Mouse (Mus musculus) C2C12 (cell line): ENCODE data around the gene Olfr215.

ENCODE experiments used
- CEBPB ChIP-seq: IDR thresholded peaks from one replicate; pipeline ENCODE4 v1.6.1; 2011; ENCODE audit warnings: low read depth, mild to moderate bottlenecking, control low read depth, moderate library complexity
- CTCF ChIP-seq: IDR thresholded peaks from one replicate; pipeline ENCODE4 v1.5.1; 2011; ENCODE audit not compliant: control insufficient read depth, insufficient read depth, insufficient read length
- FOSL1 ChIP-seq: IDR thresholded peaks from one replicate; pipeline ENCODE4 v1.8.0; 2011; ENCODE audit warnings: mild to moderate bottlenecking, low read length; ENCODE audit not compliant: poor library complexity, insufficient read depth, severe bottlenecking
- MAX ChIP-seq: IDR thresholded peaks from one replicate; pipeline ENCODE4 v1.6.1; 2011; ENCODE audit warnings: mild to moderate bottlenecking, control low read depth

GRCm38 (mm10) chr6:116615719-116616118 lies 31.7 kb upstream of the Olfr215 start:
- TF ChIP-seq CTCF, result no peak
- no peak for TF ChIP-seq MAX
- TF ChIP-seq FOSL1, result no peak
- TF ChIP-seq CEBPB, result no peak
